11 mouse cellular contexts compared by ENCODE assay signal in the genomic region with DNA sequence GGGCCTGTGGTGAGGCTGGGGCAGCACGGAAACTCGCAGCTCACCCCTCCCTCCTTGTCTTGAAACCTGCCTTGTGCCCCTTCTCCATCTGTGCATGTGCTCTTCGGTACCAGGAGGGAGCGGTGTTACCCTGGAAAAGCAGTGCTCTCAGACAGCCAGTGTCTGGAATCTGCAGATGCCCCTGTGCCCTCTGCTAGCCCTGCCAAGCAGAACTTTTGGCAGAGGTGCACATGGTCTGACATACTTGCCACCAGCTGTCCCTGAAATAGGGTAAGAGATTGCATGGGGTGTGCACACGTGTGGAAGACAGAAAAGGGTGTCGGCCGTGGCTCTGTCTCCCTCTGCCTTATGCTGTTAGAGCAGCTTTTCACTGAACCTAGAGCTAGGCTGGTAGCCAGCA.
DNase-seq lines count a peak whose midpoint lies in the region; ATAC-seq and TF ChIP-seq lines count a peak whose summit lies in the region.
"Had no signal": no experiment of that assay in that cellular context is flagged by ENCODE, and none has a peak within 500 bp of the region (broad histone marks: within the 10 kb centered on the region; RNA-seq: fewer than 3 reads in every experiment).

No protein-coding gene starts in this region.

- no peak for DNase-seq in forebrain, postnatal 0 days
- no peak for DNase-seq in forebrain, embryonic 14.5 days (ENCODE audit: low spot score)
- peak; percentile 40 for DNase-seq in hindbrain, postnatal 0 days (ENCODE audit: low spot score)
- DNase-seq in hindbrain, embryonic 11.5 days (ENCODE audit: low spot score): no peak
- DNase-seq in midbrain, postnatal 0 days (ENCODE audit: low spot score): peak; percentile 44
- no peak for DNase-seq in stomach, postnatal 0 days (ENCODE audit: low spot score)
- DNase-seq in frontal cortex, adult 2 months (ENCODE audit: extremely low spot score in 1 of 2, low spot score in 1 of 2): no peak
- DNase-seq: kidney, postnatal 36 days had no signal

- ATAC-seq in forebrain, postnatal 0 days: 0 out of 2 replicates have a peak, but pooled peaks have one; percentile 7
- ATAC-seq in forebrain, embryonic 14.5 days: no peak
- ATAC-seq in hindbrain, postnatal 0 days: peak; percentile 52
- no peak for ATAC-seq in hindbrain, embryonic 11.5 days (ENCODE audit: low FRiP score)
- no peak for ATAC-seq in midbrain, postnatal 0 days (ENCODE audit: low FRiP score)
- ATAC-seq in midbrain, embryonic 13.5 days: no peak
- ATAC-seq in stomach, postnatal 0 days (ENCODE audit: low FRiP score, low TSS enrichment): no peak
- ATAC-seq: intestine, embryonic 16.5 days had no signal

- no peaks in the 10 kb centered on the region for H3K4me1 ChIP-seq in forebrain, postnatal 0 days (ENCODE audit: insufficient read depth)
- H3K4me1 ChIP-seq in forebrain, embryonic 14.5 days (ENCODE audit: control insufficient read depth, insufficient read depth, low read length): no peaks in the 10 kb centered on the region
- no peaks in the 10 kb centered on the region for H3K4me1 ChIP-seq in hindbrain, postnatal 0 days (ENCODE audit: insufficient read depth, low read length)
- H3K4me1 ChIP-seq in hindbrain, embryonic 11.5 days (replicated peaks; ENCODE audit: control insufficient read depth, insufficient read depth, low read length): no peaks in the 10 kb centered on the region
- no peaks in the 10 kb centered on the region for H3K4me1 ChIP-seq in midbrain, postnatal 0 days (ENCODE audit: insufficient read depth, low read length)
- H3K4me1 ChIP-seq in midbrain, embryonic 13.5 days (replicated peaks): no peaks in the 10 kb centered on the region
- no peaks in the 10 kb centered on the region for H3K4me1 ChIP-seq in stomach, postnatal 0 days (replicated peaks; ENCODE audit: control insufficient read depth, insufficient read depth)

- no peaks in the 10 kb centered on the region for H3K27me3 ChIP-seq in forebrain, postnatal 0 days (ENCODE audit: insufficient read depth, low read length)
- H3K27me3 ChIP-seq in forebrain, embryonic 14.5 days (replicated peaks; ENCODE audit: control insufficient read depth, insufficient read depth, low read length): no peaks in the 10 kb centered on the region
- no peaks in the 10 kb centered on the region for H3K27me3 ChIP-seq in hindbrain, postnatal 0 days (ENCODE audit: insufficient read depth, low read length)
- no peaks in the 10 kb centered on the region for H3K27me3 ChIP-seq in hindbrain, embryonic 11.5 days (ENCODE audit: control insufficient read depth, insufficient read depth, low read length)
- no peaks in the 10 kb centered on the region for H3K27me3 ChIP-seq in midbrain, postnatal 0 days (ENCODE audit: insufficient read depth, low read length)
- no peaks in the 10 kb centered on the region for H3K27me3 ChIP-seq in midbrain, embryonic 13.5 days
- H3K27me3 ChIP-seq in stomach, postnatal 0 days (ENCODE audit: control insufficient read depth, insufficient read depth, low read length): no peaks in the 10 kb centered on the region
- H3K27me3 ChIP-seq: limb, embryonic 15.5 days had no signal

- H3K9ac ChIP-seq in forebrain, postnatal 0 days: no peak overlapping the region
- H3K9ac ChIP-seq in forebrain, embryonic 14.5 days (ENCODE audit: low read length): no peak overlapping the region
- no peak overlapping the region for H3K9ac ChIP-seq in hindbrain, postnatal 0 days (replicated peaks; ENCODE audit: low read length)
- H3K9ac ChIP-seq in hindbrain, embryonic 11.5 days (ENCODE audit: low read depth, low read length): no peak overlapping the region
- no peak overlapping the region for H3K9ac ChIP-seq in midbrain, postnatal 0 days (replicated peaks; ENCODE audit: low read length, poor library complexity, severe bottlenecking)
- H3K9ac ChIP-seq in midbrain, embryonic 13.5 days (replicated peaks): no peak overlapping the region
- H3K9ac ChIP-seq in stomach, postnatal 0 days (ENCODE audit: low read length): no peak overlapping the region
- H3K9ac ChIP-seq: limb, embryonic 15.5 days had no signal

- H3K4me3 ChIP-seq in forebrain, postnatal 0 days (ENCODE audit: low read depth, low read length): no peak overlapping the region
- H3K4me3 ChIP-seq in forebrain, embryonic 14.5 days (ENCODE audit: low read depth, low read length): no peak overlapping the region
- no peak overlapping the region for H3K4me3 ChIP-seq in hindbrain, postnatal 0 days (ENCODE audit: low read length)
- no peak overlapping the region for H3K4me3 ChIP-seq in hindbrain, embryonic 11.5 days (ENCODE audit: low read depth, low read length)
- H3K4me3 ChIP-seq in midbrain, postnatal 0 days (ENCODE audit: low read depth, low read length): no peak overlapping the region
- no peak overlapping the region for H3K4me3 ChIP-seq in midbrain, embryonic 13.5 days (replicated peaks)
- H3K4me3 ChIP-seq in stomach, postnatal 0 days (ENCODE audit: low read depth, low read length): no peak overlapping the region
- H3K4me3 ChIP-seq: limb, embryonic 15.5 days had no signal

- no peaks in the 10 kb centered on the region for H3K9me3 ChIP-seq in forebrain, postnatal 0 days (ENCODE audit: low read length)
- H3K9me3 ChIP-seq in forebrain, embryonic 14.5 days (replicated peaks; ENCODE audit: control insufficient read depth, low read length): no peaks in the 10 kb centered on the region
- no peaks in the 10 kb centered on the region for H3K9me3 ChIP-seq in hindbrain, postnatal 0 days (ENCODE audit: low read length)
- no peaks in the 10 kb centered on the region for H3K9me3 ChIP-seq in hindbrain, embryonic 11.5 days (ENCODE audit: control insufficient read depth, low read length)
- no peaks in the 10 kb centered on the region for H3K9me3 ChIP-seq in midbrain, postnatal 0 days (ENCODE audit: low read length)
- no peaks in the 10 kb centered on the region for H3K9me3 ChIP-seq in midbrain, embryonic 13.5 days
- no peaks in the 10 kb centered on the region for H3K9me3 ChIP-seq in stomach, postnatal 0 days (ENCODE audit: control insufficient read depth, low read length)
- H3K9me3 ChIP-seq: limb, embryonic 15.5 days had no signal

- TF ChIP-seq EP300 in stomach, postnatal 0 days (optimal IDR thresholded peaks at IDR 0.05): no peak

- 63% methylated on average over 7 of the region's 7 CpGs for WGBS in forebrain, postnatal 0 days
- 76% methylated on average over 7 of the region's 7 CpGs for whole genome bisulfite sequencing in forebrain, embryonic 14.5 days
- WGBS in hindbrain, postnatal 0 days: 60% methylated on average over 7 of the region's 7 CpGs
- WGBS in hindbrain, embryonic 11.5 days: 86% methylated on average over 7 of the region's 7 CpGs
- WGBS in midbrain, postnatal 0 days: 86% methylated on average over 7 of the region's 7 CpGs
- WGBS in midbrain, embryonic 13.5 days: 89% methylated on average over 7 of the region's 7 CpGs
- 80% methylated on average over 7 of the region's 7 CpGs for WGBS in stomach, postnatal 0 days

- no peak overlapping the region for H3K4me2 ChIP-seq in forebrain, postnatal 0 days (ENCODE audit: low read depth)
- no peak overlapping the region for H3K4me2 ChIP-seq in forebrain, embryonic 14.5 days (ENCODE audit: low read length)
- no peak overlapping the region for H3K4me2 ChIP-seq in hindbrain, postnatal 0 days (ENCODE audit: low read depth, low read length)
- H3K4me2 ChIP-seq in hindbrain, embryonic 11.5 days (replicated peaks; ENCODE audit: low read depth, low read length): no peak overlapping the region
- no peak overlapping the region for H3K4me2 ChIP-seq in midbrain, postnatal 0 days (ENCODE audit: low read depth, low read length, poor library complexity, severe bottlenecking)
- H3K4me2 ChIP-seq in midbrain, embryonic 13.5 days (replicated peaks): no peak overlapping the region
- no peak overlapping the region for H3K4me2 ChIP-seq in stomach, postnatal 0 days (replicated peaks; ENCODE audit: low read depth)
- H3K4me2 ChIP-seq: limb, embryonic 15.5 days had no signal

- H3K36me3 ChIP-seq in forebrain, postnatal 0 days (ENCODE audit: insufficient read depth): no peaks in the 10 kb centered on the region
- no peaks in the 10 kb centered on the region for H3K36me3 ChIP-seq in forebrain, embryonic 14.5 days (ENCODE audit: control insufficient read depth, insufficient read depth, low read length)
- no peaks in the 10 kb centered on the region for H3K36me3 ChIP-seq in hindbrain, postnatal 0 days (ENCODE audit: insufficient read depth, low read length)
- H3K36me3 ChIP-seq in hindbrain, embryonic 11.5 days (ENCODE audit: control insufficient read depth, insufficient read depth, low read length): no peaks in the 10 kb centered on the region
- H3K36me3 ChIP-seq in midbrain, postnatal 0 days (ENCODE audit: insufficient read depth, low read length): no peaks in the 10 kb centered on the region
- no peaks in the 10 kb centered on the region for H3K36me3 ChIP-seq in midbrain, embryonic 13.5 days
- H3K36me3 ChIP-seq in stomach, postnatal 0 days (ENCODE audit: control insufficient read depth, insufficient read depth, low read length): no peaks in the 10 kb centered on the region
- H3K36me3 ChIP-seq: limb, embryonic 15.5 days had no signal

- no peak overlapping the region for H3K27ac ChIP-seq in forebrain, postnatal 0 days (ENCODE audit: low read depth, low read length)
- H3K27ac ChIP-seq in forebrain, embryonic 14.5 days (ENCODE audit: low read depth, low read length): no peak overlapping the region
- H3K27ac ChIP-seq in hindbrain, postnatal 0 days: no peak overlapping the region
- no peak overlapping the region for H3K27ac ChIP-seq in hindbrain, embryonic 11.5 days (ENCODE audit: low read depth, low read length)
- no peak overlapping the region for H3K27ac ChIP-seq in midbrain, postnatal 0 days (ENCODE audit: low read depth, low read length)
- no peak overlapping the region for H3K27ac ChIP-seq in midbrain, embryonic 13.5 days
- H3K27ac ChIP-seq in stomach, postnatal 0 days (replicated peaks): no peak overlapping the region
- H3K27ac ChIP-seq: limb, embryonic 15.5 days had no signal

- 0 out of 2 replicates have a peak, but pooled peaks have one; percentile 20 for TF ChIP-seq CTCF in forebrain, postnatal 0 days (IDR thresholded peaks at IDR 0.05; ENCODE audit: low read depth)
- TF ChIP-seq CTCF in hindbrain, postnatal 0 days (IDR thresholded peaks at IDR 0.05; ENCODE audit: low read depth): peak; percentile 50
- peak; percentile 12; the same call in 1 of the 2 replicates for TF ChIP-seq CTCF in midbrain, postnatal 0 days (IDR thresholded peaks at IDR 0.05)
- TF ChIP-seq CTCF in stomach, postnatal 0 days (IDR thresholded peaks at IDR 0.05; ENCODE audit: low read depth): peak; percentile 30; the same call in 1 of the 2 replicates

Comparison
In these comparisons a context has a peak if more than half of its experiments do, and no peak if none do; other contexts are left out.
1. ATAC-seq: peak in forebrain, postnatal 0 days (single experiment) and hindbrain, postnatal 0 days (single experiment); none in forebrain, embryonic 14.5 days (single experiment), hindbrain, embryonic 11.5 days (single experiment), midbrain, postnatal 0 days (single experiment), midbrain, embryonic 13.5 days (single experiment) and stomach, postnatal 0 days (single experiment).
2. DNase-seq: peak in hindbrain, postnatal 0 days (single experiment) and midbrain, postnatal 0 days (single experiment); none in forebrain, postnatal 0 days (single experiment), forebrain, embryonic 14.5 days (single experiment), hindbrain, embryonic 11.5 days (single experiment), stomach, postnatal 0 days (single experiment) and frontal cortex, adult 2 months (0 of 2).
3. Peak in every context shown above with its lines, with median percentiles within 50 percentile points of each other: CTCF ChIP-seq.